Mouse (Mus musculus) embryonic fibroblast, embryonic 13.5 days (primary cell): Measurements from ENCODE around the gene Gphn.

Experiments
- CTCF ChIP-seq: IDR thresholded peaks from 2 replicates; pipeline ENCODE4 v1.5.1; 2011; ENCODE audit warnings: mild to moderate bottlenecking, control low read depth, low read length, moderate library complexity, borderline replicate concordance; ENCODE audit not compliant: insufficient read depth
- POLR2A ChIP-seq: IDR thresholded peaks from 2 replicates; pipeline ENCODE4 v1.6.1; 2011; ENCODE audit warnings: low read depth, mild to moderate bottlenecking, control low read depth, low read length, moderate library complexity

DNA sequence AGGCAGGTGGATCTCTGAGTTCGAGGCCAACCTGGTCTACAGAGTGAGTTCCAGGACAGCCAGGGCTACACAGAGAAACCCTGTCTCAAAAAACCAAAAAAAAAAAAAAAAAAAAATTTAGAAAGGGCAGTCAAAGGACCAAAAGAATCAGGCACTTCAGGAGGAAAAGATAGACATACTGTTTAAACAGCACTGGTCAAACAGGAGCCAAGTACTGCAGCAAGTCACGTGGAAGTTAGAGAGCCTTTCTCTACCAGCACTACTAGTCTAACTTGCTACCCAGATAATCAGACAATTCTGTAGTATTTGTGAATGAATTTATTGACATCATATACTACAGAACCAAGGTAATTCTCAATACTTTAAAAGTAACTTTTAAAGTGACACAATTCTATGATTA, 454.9 kb downstream of the Gphn start:
- no peak for TF ChIP-seq CTCF
- no peak for TF ChIP-seq POLR2A
